Mouse (Mus musculus) ES-CJ7 (cell line): ENCODE data around the gene Gper1.

ENCODE experiments used
- DNase-seq: peaks from one replicate; pipeline ENCODE4 v3.0.0; 2011; ENCODE audit warnings: low read depth, low spot score

Gper1 gene

GRCm38 (mm10) chr5:139411665-139412314 lies 11.2 kb upstream of the Gper1 start:
- no peak for DNase-seq

- no peak for DNase-seq
Observed at GRCm38 (mm10) chr5:139413545-139413944, 9.4 kb upstream of the Gper1 start.

- DNase-seq = no peak
Observed at GRCm38 (mm10) chr5:139415001-139415400, 8.0 kb upstream of the Gper1 start.

- peak; percentile 77 for DNase-seq
Observed at GRCm38 (mm10) chr5:139416942-139417341, 6.0 kb upstream of the Gper1 start.

GRCm38 (mm10) chr5:139417480-139417879 lies 5.5 kb upstream of the Gper1 start:
- peak; percentile 49 for DNase-seq

GRCm38 (mm10) chr5:139418110-139418509 lies 4.8 kb upstream of the Gper1 start:
- DNase-seq = no peak

GRCm38 (mm10) chr5:139418633-139419032 lies 4.3 kb upstream of the Gper1 start:
- no peak for DNase-seq

- no peak for DNase-seq
Observed at GRCm38 (mm10) chr5:139425198-139425597, 2.2 kb downstream of the Gper1 start.

- DNase-seq = no peak
Observed at GRCm38 (mm10) chr5:139427001-139427400, 4.0 kb downstream of the Gper1 start.

- no peak for DNase-seq
Observed at GRCm38 (mm10) chr5:139427989-139428388, 5.0 kb downstream of the Gper1 start.

GRCm38 (mm10) chr5:139429818-139430341 lies 6.9 kb downstream of the Gper1 start:
- DNase-seq = no peak

GRCm38 (mm10) chr5:139432333-139432732 lies 9.4 kb downstream of the Gper1 start:
- no peak for DNase-seq

GRCm38 (mm10) chr5:139432747-139433508 lies 10.0 kb downstream of the Gper1 start:
- DNase-seq = no peak

- DNase-seq = no peak
Observed at GRCm38 (mm10) chr5:139433842-139434568, 11.1 kb downstream of the Gper1 start.

- DNase-seq = no peak
Observed at GRCm38 (mm10) chr5:139434940-139435339, 12.0 kb downstream of the Gper1 start.

- no peak for DNase-seq
Observed at GRCm38 (mm10) chr5:139437769-139438168, 14.8 kb downstream of the Gper1 start.

GRCm38 (mm10) chr5:139438440-139438839 lies 15.5 kb downstream of the Gper1 start:
- DNase-seq = no peak

- no peak for DNase-seq
Observed at GRCm38 (mm10) chr5:139440451-139440850, 17.5 kb downstream of the Gper1 start.

- DNase-seq = no peak
Observed at GRCm38 (mm10) chr5:139440926-139441725, 18.2 kb downstream of the Gper1 start.

- no peak for DNase-seq
Observed at GRCm38 (mm10) chr5:139441726-139442018, 18.7 kb downstream of the Gper1 start.

GRCm38 (mm10) chr5:139442428-139442827 lies 19.5 kb downstream of the Gper1 start:
- no peak for DNase-seq

GRCm38 (mm10) chr5:139442962-139443361 lies 20.0 kb downstream of the Gper1 start:
- DNase-seq = no peak
